Mouse (Mus musculus): Measurements from ENCODE around the gene Slc24a3.

Gene Slc24a3

DNA sequence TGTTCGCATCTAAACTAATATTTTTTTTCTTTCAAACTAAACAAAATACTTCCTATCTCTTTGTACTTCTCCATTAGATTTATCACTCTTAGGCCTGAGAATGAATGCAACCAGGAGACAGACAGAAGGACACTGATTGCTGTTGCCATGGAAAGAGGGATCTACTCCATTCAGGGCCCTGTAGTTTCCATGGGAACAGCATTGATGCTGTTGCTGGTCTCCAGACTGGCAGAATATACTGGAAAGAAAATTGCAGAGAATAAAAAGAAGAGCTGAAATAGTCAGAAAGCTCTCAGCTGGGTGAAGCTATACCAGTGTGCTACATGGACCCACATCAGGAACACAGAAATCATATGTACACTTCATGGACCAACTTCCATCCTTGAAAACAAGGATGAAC lies 272.2 kb downstream of the Slc24a3 start:
- DNase-seq (ENCODE audit: low spot score): no peak

GRCm38 (mm10) chr2:145457106-145457747 lies 289.7 kb downstream of the Slc24a3 start:
- DNase-seq (ENCODE audit: low spot score): no peak

DNA sequence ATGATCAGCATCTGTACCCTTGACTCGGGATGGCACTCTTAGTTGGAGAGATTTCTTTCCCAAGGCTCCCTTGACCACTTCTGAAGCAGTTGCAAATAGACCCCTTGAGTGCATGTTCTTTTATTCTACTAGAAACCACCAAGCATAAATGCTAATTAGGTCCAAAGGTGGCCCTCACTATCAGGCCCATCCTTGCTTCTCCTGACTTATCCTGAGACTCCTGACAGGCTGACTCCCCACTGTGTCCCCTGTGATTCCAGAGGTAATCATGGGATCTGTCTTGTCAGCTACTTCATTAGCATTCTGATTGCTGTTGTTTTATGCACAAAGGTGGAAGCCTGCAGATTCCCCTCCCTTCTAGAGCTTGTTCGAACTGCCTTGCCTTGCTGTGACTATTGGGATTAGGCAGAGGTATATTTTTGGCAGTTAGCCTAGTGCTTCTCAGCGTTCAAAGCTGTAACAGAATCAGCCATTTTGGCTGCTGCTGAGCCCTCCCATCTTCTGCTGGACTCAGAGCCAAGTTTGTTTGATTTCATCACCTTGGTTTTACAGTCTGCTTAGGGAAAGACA lies 293.4 kb downstream of the Slc24a3 start:
- no peak for DNase-seq (ENCODE audit: low spot score)

GRCm38 (mm10) chr2:145462253-145462652 lies 294.7 kb downstream of the Slc24a3 start:
- DNase-seq (ENCODE audit: low spot score): no peak

GRCm38 (mm10) chr2:145468701-145469325 lies 301.3 kb downstream of the Slc24a3 start:
- DNase-seq (ENCODE audit: low spot score): no peak

GRCm38 (mm10) chr2:145477484-145477883 lies 309.9 kb downstream of the Slc24a3 start:
- no peak for DNase-seq (ENCODE audit: low spot score)

DNA sequence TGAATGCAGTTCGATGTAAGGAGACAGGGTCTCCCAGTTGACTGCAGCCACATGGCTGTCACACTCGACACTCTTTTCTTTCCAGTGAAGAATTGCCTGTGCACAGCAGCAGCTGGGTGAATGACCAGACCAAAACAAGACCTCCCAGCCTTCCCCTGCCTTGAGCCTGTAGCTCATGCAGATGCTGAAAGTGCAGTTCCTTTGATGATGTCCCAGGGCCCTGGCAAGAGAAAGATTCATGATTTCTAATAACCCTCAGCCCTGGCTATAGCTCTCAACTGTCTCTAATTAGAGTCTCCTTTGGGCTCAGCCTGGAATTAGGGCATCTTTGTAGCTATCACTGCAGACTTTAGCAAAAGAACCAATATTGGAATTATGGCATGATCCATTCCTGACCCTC lies 312.1 kb downstream of the Slc24a3 start:
- no peak for DNase-seq (ENCODE audit: low spot score)

GRCm38 (mm10) chr2:145500231-145500630 lies 332.7 kb downstream of the Slc24a3 start:
- DNase-seq (ENCODE audit: low spot score): no peak

DNA sequence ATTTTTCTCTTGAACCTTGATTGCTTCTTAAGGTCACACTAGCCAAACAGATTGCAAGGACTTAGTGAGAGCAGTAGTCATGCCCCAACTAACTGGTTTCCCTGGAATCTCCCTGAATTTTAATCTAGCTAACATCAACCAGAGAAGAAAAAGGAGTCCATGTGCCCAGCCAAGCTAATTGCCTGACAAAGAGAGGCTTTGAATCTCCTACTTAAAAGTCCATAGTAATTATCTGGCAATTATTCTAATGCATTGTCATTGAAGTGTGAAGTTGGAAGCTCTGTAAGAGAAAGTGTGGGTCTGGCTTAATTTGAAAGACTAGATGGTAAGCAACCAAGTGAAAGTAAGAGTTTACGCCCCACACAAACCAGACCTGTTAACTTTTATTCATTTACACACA lies 333.9 kb downstream of the Slc24a3 start:
- DNase-seq (ENCODE audit: low spot score): no peak

DNA sequence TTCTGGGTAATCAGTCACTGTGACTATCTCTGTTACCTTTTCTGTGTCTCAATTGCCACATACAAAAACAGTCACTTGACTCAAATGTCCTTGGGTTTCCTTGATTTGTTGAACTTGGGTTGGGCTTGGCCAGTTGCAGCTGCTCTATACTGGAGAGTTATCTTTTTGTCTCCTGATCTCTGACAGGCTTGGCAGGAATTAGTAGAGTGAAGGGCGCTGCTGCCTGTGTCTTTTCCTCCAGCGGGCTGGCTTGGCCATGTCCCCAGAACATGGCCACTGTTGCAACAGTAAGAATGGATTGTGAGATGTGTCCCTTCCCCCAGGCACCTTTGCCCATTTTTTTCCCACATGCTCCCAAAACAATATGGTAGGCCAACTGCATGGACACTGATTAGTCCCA lies 340.1 kb downstream of the Slc24a3 start:
- no peak for DNase-seq (ENCODE audit: low spot score)

DNA sequence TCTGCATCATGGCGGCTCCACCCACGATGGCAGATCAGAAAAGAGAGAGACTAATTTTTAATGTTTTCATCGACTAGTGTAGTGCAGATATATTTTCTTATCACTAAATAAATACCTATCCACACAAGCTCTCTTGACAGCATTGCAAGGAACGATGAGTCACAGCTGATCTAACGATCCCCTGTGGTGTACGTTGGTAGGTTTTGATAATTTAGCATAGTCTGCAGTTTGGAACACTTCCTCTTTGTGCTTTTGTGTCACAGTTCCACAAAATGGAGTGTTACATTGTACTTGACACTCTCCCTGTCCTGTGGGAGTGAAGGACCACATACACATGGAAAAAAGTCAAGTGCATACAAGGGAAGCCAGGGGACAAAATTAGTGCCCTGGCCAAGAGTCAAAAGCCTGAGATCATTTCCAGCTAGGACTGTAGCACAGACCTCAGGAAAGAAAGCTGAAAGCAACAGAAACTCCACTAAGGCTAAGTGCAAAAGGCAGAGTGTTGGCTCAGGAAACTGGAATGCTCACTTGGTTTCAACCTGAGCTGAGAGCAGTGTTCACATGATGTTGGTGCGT lies 343.2 kb downstream of the Slc24a3 start:
- no peak for DNase-seq (ENCODE audit: low spot score)

- DNase-seq (ENCODE audit: low spot score): no peak
These were observed 348.4 kb downstream of the Slc24a3 start for GRCm38 (mm10) chr2:145515956-145516355.

GRCm38 (mm10) chr2:145517346-145517745 lies 349.8 kb downstream of the Slc24a3 start:
- peak; percentile 17 for DNase-seq (ENCODE audit: low spot score)

DNA sequence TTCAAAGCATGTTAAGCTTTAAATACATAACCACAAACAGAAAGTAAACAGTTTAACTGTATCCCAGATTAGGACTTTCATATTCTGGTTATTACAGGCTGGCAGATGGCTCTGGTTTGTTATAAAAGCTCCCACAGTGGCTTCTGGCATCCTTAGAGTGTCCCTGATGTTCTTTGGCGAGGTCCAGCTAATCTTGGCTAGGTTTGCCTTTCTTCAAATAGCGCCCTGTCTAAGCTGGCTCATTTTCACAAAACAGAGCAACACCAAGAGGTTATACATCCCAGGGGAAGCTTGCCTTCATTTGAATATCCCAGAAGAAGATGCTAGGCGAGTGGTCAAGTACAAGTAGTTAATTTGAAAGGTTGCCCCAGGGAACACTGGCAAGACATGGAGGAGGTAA lies 354.5 kb downstream of the Slc24a3 start:
- no peak for DNase-seq (ENCODE audit: low spot score)

- no peak for DNase-seq (ENCODE audit: low spot score)
These were observed 355.8 kb downstream of the Slc24a3 start for GRCm38 (mm10) chr2:145523381-145523780.

- no peak for DNase-seq (ENCODE audit: low spot score)
These were observed 359.6 kb downstream of the Slc24a3 start for GRCm38 (mm10) chr2:145527151-145527550.

DNA sequence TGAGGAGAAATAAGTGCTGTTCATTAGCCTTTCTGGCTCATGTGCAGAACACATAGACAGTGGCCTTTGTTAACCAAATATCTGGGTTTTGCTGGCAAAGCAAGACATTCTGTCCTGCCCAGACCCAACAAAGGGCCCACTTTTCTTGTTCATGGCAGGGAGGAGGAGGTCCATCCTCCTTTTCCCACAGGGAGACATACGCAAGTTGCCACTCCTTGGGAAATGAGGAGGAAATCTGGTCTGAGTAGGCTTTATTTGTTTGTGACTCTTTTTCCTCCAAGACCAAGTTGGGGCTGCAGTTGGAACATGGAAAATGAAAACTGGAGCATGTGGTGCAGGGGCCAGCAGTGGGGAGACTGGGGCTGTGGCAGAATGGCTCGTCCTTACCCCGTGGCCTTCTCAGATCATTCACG lies 363.4 kb downstream of the Slc24a3 start:
- no peak for DNase-seq (ENCODE audit: low spot score)

- DNase-seq (ENCODE audit: low spot score): no peak
These were observed 365.5 kb downstream of the Slc24a3 start for GRCm38 (mm10) chr2:145533086-145533485.

DNA sequence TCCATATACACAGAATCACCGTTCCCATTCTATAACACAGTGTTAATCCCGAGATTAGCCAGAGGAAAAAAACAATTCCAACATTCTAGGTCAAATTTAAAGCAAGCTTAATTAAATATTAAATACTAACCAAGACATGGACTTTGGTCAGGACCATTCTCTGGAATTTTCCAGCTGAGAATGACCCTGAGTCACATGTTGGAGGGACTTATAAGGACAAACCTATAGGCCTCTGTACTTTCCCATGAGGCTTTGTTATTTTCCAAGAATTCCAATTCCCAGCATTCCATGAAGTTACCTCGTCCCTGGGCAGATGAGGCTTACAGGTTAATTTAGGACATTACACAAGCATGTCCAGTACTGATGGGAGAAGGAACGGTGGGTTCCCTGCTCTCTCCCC lies 367.8 kb downstream of the Slc24a3 start:
- no peak for DNase-seq (ENCODE audit: low spot score)

GRCm38 (mm10) chr2:145535774-145536173 lies 368.2 kb downstream of the Slc24a3 start:
- no peak for DNase-seq (ENCODE audit: low spot score)

DNA sequence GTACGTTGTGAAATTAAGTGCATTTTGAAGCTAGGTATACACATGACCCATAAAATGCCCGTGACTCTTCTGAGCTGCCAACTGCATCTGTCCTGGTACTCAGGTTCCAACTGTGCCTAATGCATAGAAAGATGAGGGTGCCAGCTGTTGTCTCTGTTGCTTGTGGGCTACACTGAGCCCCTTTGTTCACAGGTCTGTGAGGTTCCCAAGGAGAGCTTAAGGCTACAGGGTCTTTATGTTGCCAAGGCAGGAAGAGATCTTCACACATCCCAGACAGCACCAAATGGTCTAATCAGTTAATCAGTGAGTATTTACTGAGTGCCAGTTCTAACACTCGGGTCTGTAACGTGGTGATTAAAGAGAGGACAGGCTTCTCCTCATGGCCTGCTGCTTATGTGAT lies 369.4 kb downstream of the Slc24a3 start:
- DNase-seq (ENCODE audit: low spot score): no peak

GRCm38 (mm10) chr2:145541695-145542094 lies 374.1 kb downstream of the Slc24a3 start:
- DNase-seq (ENCODE audit: low spot score): no peak

GRCm38 (mm10) chr2:145546071-145546470 lies 378.5 kb downstream of the Slc24a3 start:
- no peak for DNase-seq (ENCODE audit: low spot score)

All from c-Kit-positive CD71-positive TER-119-positive erythroid progenitor cells, embryonic 14.5 days (primary cell).